Mouse (Mus musculus) CD4-positive, CD25-positive, alpha-beta regulatory T cell, adult 2 months (primary cell): Measurements from ENCODE around the gene Zmym2.

Experiments
- DNase-seq: peaks from one replicate; pipeline ENCODE4 v3.0.0-alpha.2; 2012; ENCODE audit warnings: low read depth, low spot score

Zmym2 gene

GRCm38 (mm10) chr14:56905696-56906095 is 19.2 kb downstream of the Zmym2 start:
- no peak for DNase-seq

GRCm38 (mm10) chr14:56918532-56918931 is 32.1 kb downstream of the Zmym2 start:
- no peak for DNase-seq

GRCm38 (mm10) chr14:56935481-56935880 is 49.0 kb downstream of the Zmym2 start:
- no peak for DNase-seq

GRCm38 (mm10) chr14:56939903-56940302 is 53.5 kb downstream of the Zmym2 start:
- DNase-seq = no peak

GRCm38 (mm10) chr14:56952928-56953327 is 66.5 kb downstream of the Zmym2 start:
- no peak for DNase-seq

GRCm38 (mm10) chr14:56954393-56954792 is 67.9 kb downstream of the Zmym2 start:
- no peak for DNase-seq

- peak; percentile 60 for DNase-seq
Measured at GRCm38 (mm10) chr14:56963969-56964734, 77.7 kb downstream of the Zmym2 start.

- DNase-seq = no peak
Measured at GRCm38 (mm10) chr14:56969653-56970052, 83.2 kb downstream of the Zmym2 start.

GRCm38 (mm10) chr14:56970160-56970559 is 83.7 kb downstream of the Zmym2 start:
- no peak for DNase-seq

GRCm38 (mm10) chr14:56978045-56978655 is 91.7 kb downstream of the Zmym2 start:
- DNase-seq = no peak

GRCm38 (mm10) chr14:56988621-56989020 is 102.2 kb downstream of the Zmym2 start:
- DNase-seq = no peak
